Mouse (Mus musculus): Measurements from ENCODE around the gene Nav2. TPM values are rescaled to one million over a fixed set of nuclear protein-coding genes. Genes with fewer than 3 reads are reported as not detected.

The Nav2 gene
- total and polyA plus RNA-seq, 3 experiments = 20.4 to 49.9 (median 34.4) TPM

GRCm38 (mm10) chr7:49597776-49598175 is 689.3 kb downstream of the Nav2 start:
- H3K27ac ChIP-seq = no peak overlapping the region
- TF ChIP-seq CTCF (IDR thresholded peaks at IDR 0.05) (no peak), POLR2A (IDR thresholded peaks at IDR 0.05; ENCODE audit: insufficient read depth, low read depth, low read length) (no peak), EP300 (IDR thresholded peaks at IDR 0.05; ENCODE audit: insufficient read depth, low read depth, low read length) (no peak)
- no peaks in the 10 kb centered on the region for H3K27me3 ChIP-seq (ENCODE audit: control insufficient read depth, insufficient read depth, low read length)
- 58% methylated on average over 3 of the region's 3 CpGs for WGBS
- no peak overlapping the region for H3K9ac ChIP-seq (ENCODE audit: low read depth, low read length)
- H3K4me1 ChIP-seq (ENCODE audit: control insufficient read depth, insufficient read depth, low read length) = 0 out of 2 replicates have a peak, but pooled peaks cover 1% of the 10 kb centered on the region
- intact Hi-C loops (cut with DNase I) = no loop called here
- no peaks in the 10 kb centered on the region for H3K36me3 ChIP-seq (ENCODE audit: control insufficient read depth, insufficient read depth, low read length)
- DNase-seq = no peak
- H3K4me3 ChIP-seq = no peak overlapping the region
- H3K79me2 ChIP-seq (replicated peaks; ENCODE audit: control insufficient read depth, insufficient read depth, low read length) = no peaks in the 10 kb centered on the region

GRCm38 (mm10) chr7:49598225-49598624 is 689.7 kb downstream of the Nav2 start:
- Histone ChIP-seq H3K79me2 (replicated peaks; ENCODE audit: control insufficient read depth, insufficient read depth, low read length) (no peaks in the 10 kb centered on the region), H3K27me3 (ENCODE audit: control insufficient read depth, insufficient read depth, low read length) (no peaks in the 10 kb centered on the region), H3K4me3 (no peak overlapping the region), H3K4me1 (ENCODE audit: control insufficient read depth, insufficient read depth, low read length) (0 out of 2 replicates have a peak, but pooled peaks cover 1% of the 10 kb centered on the region), H3K36me3 (ENCODE audit: control insufficient read depth, insufficient read depth, low read length) (no peaks in the 10 kb centered on the region), H3K9ac (ENCODE audit: low read depth, low read length) (no peak overlapping the region), H3K27ac (no peak overlapping the region)
- DNase-seq = no peak
- no peak for TF ChIP-seq POLR2A (IDR thresholded peaks at IDR 0.05; ENCODE audit: insufficient read depth, low read depth, low read length)
- TF ChIP-seq CTCF (IDR thresholded peaks at IDR 0.05) = no peak
- no peak for TF ChIP-seq EP300 (IDR thresholded peaks at IDR 0.05; ENCODE audit: insufficient read depth, low read depth, low read length)
- WGBS = 87% methylated on average over 13 of the region's 13 CpGs
- intact Hi-C loops (cut with DNase I) = no loop called here

GRCm38 (mm10) chr7:49599950-49600349 is 691.4 kb downstream of the Nav2 start:
- no peaks in the 10 kb centered on the region for H3K27me3 ChIP-seq (ENCODE audit: control insufficient read depth, insufficient read depth, low read length)
- DNase-seq = no peak
- no peak overlapping the region for H3K4me3 ChIP-seq
- H3K9ac ChIP-seq (ENCODE audit: low read depth, low read length) = no peak overlapping the region
- H3K27ac ChIP-seq = no peak overlapping the region
- TF ChIP-seq POLR2A (IDR thresholded peaks at IDR 0.05; ENCODE audit: insufficient read depth, low read depth, low read length) (no peak), CTCF (IDR thresholded peaks at IDR 0.05) (no peak), EP300 (IDR thresholded peaks at IDR 0.05; ENCODE audit: insufficient read depth, low read depth, low read length) (no peak)
- 85% methylated on average over 3 of the region's 3 CpGs for WGBS
- H3K36me3 ChIP-seq (ENCODE audit: control insufficient read depth, insufficient read depth, low read length) = no peaks in the 10 kb centered on the region
- no peaks in the 10 kb centered on the region for H3K79me2 ChIP-seq (replicated peaks; ENCODE audit: control insufficient read depth, insufficient read depth, low read length)
- 0 out of 2 replicates have a peak, but pooled peaks cover 1% of the 10 kb centered on the region for H3K4me1 ChIP-seq (ENCODE audit: control insufficient read depth, insufficient read depth, low read length)
- intact Hi-C loops (cut with DNase I) = no loop called here

- 0 out of 2 replicates have a peak, but pooled peaks cover 1% of the 10 kb centered on the region for H3K4me1 ChIP-seq (ENCODE audit: control insufficient read depth, insufficient read depth, low read length)
- H3K79me2 ChIP-seq (replicated peaks; ENCODE audit: control insufficient read depth, insufficient read depth, low read length) = no peaks in the 10 kb centered on the region
- H3K27me3 ChIP-seq (ENCODE audit: control insufficient read depth, insufficient read depth, low read length) = no peaks in the 10 kb centered on the region
- H3K9ac ChIP-seq (ENCODE audit: low read depth, low read length) = no peak overlapping the region
- WGBS = 31% methylated on average over 13 of the region's 13 CpGs
- DNase-seq = peak; percentile 50 to 54
- no peaks in the 10 kb centered on the region for H3K36me3 ChIP-seq (ENCODE audit: control insufficient read depth, insufficient read depth, low read length)
- TF ChIP-seq POLR2A (IDR thresholded peaks at IDR 0.05; ENCODE audit: insufficient read depth, low read depth, low read length) = no peak
- peak; percentile 40; the same call in 1 of the 2 replicates for TF ChIP-seq EP300 (IDR thresholded peaks at IDR 0.05; ENCODE audit: insufficient read depth, low read depth, low read length)
- TF ChIP-seq CTCF (IDR thresholded peaks at IDR 0.05) = peak; percentile 82
- H3K27ac ChIP-seq = no peak overlapping the region
- intact Hi-C loops (cut with DNase I) = loop anchor here (1.0 kb wide), 1 partner anchor 133 kb away; no protein-coding TSS in a partner anchor
- H3K4me3 ChIP-seq = no peak overlapping the region
Measured at GRCm38 (mm10) chr7:49601191-49601975, 692.9 kb downstream of the Nav2 start.

GRCm38 (mm10) chr7:49604244-49604643 is 695.7 kb downstream of the Nav2 start:
- 0 out of 2 replicates have a peak, but pooled peaks cover 1% of the 10 kb centered on the region for H3K4me1 ChIP-seq (ENCODE audit: control insufficient read depth, insufficient read depth, low read length)
- H3K9ac ChIP-seq (ENCODE audit: low read depth, low read length) = no peak overlapping the region
- H3K36me3 ChIP-seq (ENCODE audit: control insufficient read depth, insufficient read depth, low read length) = no peaks in the 10 kb centered on the region
- H3K27ac ChIP-seq = no peak overlapping the region
- H3K79me2 ChIP-seq (replicated peaks; ENCODE audit: control insufficient read depth, insufficient read depth, low read length) = no peaks in the 10 kb centered on the region
- H3K27me3 ChIP-seq (ENCODE audit: control insufficient read depth, insufficient read depth, low read length) = no peaks in the 10 kb centered on the region
- WGBS = 91% methylated on average over 14 of the region's 14 CpGs
- H3K4me3 ChIP-seq = no peak overlapping the region
- intact Hi-C loops (cut with DNase I) = no loop called here
- DNase-seq = no peak
- TF ChIP-seq POLR2A (IDR thresholded peaks at IDR 0.05; ENCODE audit: insufficient read depth, low read depth, low read length) (no peak), EP300 (IDR thresholded peaks at IDR 0.05; ENCODE audit: insufficient read depth, low read depth, low read length) (no peak), CTCF (IDR thresholded peaks at IDR 0.05) (no peak)

Measured in heart, adult 2 months (tissue).